Mouse (Mus musculus): ENCODE results near the gene Grb7. TPM values are rescaled to one million over a fixed set of nuclear protein-coding genes. Genes with fewer than 3 reads are reported as not detected.

Gene Grb7
- total RNA-seq (2017), result not detected in 2 replicates

DNA sequence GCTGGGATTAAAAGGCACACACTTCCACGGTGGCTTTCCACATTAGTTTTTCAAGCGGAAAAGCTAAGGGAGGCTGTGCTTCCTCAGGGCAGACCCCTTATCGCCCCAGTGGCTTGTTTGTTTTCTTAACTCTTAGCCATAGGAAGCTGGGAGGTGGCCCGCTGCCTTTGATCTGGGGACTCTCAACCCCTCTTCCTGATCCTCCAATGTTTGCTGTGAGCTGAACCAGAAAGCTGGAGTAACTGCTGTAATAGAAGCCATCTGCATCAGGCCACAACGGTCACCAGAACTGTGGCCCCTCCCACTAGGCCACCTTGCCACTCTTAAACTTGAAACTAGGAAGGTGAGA is at the start of gene Grb7:
Gene Grb7 (plus strand): TSS at position 182 of the 349 bp plus-strand sequence.
- no peak for ATAC-seq (replicated peaks; ENCODE audit: low read depth, poor library complexity, severe bottlenecking)

- no peak for ATAC-seq (replicated peaks; ENCODE audit: low read depth, poor library complexity, severe bottlenecking)
These were observed 48.2 kb upstream of the Grb7 start for GRCm38 (mm10) chr11:98397946-98398345.

- ATAC-seq (replicated peaks; ENCODE audit: low read depth, poor library complexity, severe bottlenecking), result peak; percentile 89
These were observed 46.0 kb upstream of the Grb7 start, which contains the start of gene Pgap3 for GRCm38 (mm10) chr11:98400161-98400726. Gene Pgap3 (minus strand): TSS chr11:98400490.

GRCm38 (mm10) chr11:98400816-98401215 is 45.4 kb upstream of the Grb7 start:
- ATAC-seq (replicated peaks; ENCODE audit: low read depth, poor library complexity, severe bottlenecking), result no peak

- ATAC-seq (replicated peaks; ENCODE audit: low read depth, poor library complexity, severe bottlenecking), result no peak
These were observed 39.6 kb upstream of the Grb7 start for GRCm38 (mm10) chr11:98406621-98407020.

DNA sequence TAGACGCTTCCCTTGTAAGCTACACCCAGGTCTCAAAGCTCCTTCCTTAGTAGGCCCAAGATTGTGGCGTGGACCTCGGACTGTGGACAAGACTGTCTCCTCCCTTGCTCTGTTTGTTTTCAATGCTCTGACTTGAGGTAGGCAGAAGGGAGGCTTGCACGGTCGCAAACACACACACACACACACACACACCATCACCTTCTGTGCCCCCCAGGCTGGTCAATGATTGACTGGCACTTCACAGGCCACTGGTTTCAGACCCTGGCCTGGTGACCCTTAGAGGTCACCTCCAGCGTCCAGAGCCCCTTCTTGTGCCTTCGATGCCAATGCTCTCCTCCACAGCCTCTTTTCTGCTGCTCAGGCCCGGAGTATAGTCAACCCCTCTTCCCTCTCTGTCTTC is 37.3 kb upstream of the Grb7 start:
- ATAC-seq (replicated peaks; ENCODE audit: low read depth, poor library complexity, severe bottlenecking), result no peak

DNA sequence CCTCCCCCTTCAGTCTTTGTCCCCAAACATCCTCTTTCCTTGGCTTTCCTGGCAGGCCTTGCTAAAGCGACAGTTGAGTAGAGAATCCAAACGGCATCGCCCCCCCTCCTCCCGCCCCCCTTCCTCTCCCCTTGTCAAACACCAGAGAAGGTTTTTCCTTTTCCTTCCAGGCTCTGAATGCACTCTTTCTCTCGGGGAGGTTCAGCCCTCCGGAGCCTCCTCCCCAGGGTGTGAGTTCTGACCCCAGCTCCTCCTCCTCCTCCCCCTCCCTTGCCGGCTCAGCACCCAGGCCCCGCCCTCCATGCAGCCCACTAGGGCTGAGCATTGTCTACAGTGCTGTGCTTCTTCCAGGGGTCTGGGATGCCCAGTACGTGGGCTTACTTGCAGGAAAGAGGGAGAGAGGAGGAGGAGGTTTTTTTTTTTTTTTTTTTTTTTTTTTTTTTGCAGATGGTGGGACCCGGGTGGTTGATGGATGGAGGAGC is 36.8 kb upstream of the Grb7 start:
- no peak for ATAC-seq (replicated peaks; ENCODE audit: low read depth, poor library complexity, severe bottlenecking)

DNA sequence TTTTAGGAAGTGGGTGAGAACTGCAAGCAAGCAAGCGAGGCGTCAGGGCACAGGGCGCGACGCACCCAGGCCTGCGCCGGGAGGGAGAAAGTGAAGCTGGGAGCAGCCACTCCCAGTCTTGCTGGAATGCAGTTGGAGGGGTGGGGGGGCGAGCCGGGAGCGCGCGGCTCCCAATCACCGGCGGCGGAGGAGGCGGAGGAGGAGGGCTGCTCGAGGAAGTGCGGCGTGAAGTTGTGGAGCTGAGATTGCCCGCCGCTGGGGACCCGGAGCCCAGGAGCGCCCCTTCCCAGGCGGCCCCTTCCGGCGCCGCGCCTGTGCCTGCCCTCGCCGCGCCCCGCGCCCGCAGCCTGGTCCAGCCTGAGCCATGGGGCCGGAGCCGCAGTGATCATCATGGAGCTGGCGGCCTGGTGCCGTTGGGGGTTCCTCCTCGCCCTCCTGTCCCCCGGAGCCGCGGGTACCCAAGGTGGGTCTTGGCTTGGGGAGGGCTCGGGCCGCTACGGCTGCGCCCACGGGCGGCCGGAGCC is 33.9 kb upstream of the Grb7 start, which contains the start of gene Erbb2:
Gene Erbb2 (plus strand): TSS at position 198 of the 524 bp plus-strand sequence.
- ATAC-seq (replicated peaks; ENCODE audit: low read depth, poor library complexity, severe bottlenecking), result no peak

- no peak for ATAC-seq (replicated peaks; ENCODE audit: low read depth, poor library complexity, severe bottlenecking)
These were observed 33.3 kb upstream of the Grb7 start for GRCm38 (mm10) chr11:98412797-98413301.

- ATAC-seq (replicated peaks; ENCODE audit: low read depth, poor library complexity, severe bottlenecking), result no peak
These were observed 32.5 kb upstream of the Grb7 start for GRCm38 (mm10) chr11:98413731-98414130.

- 0 out of 2 replicates have a peak, but pooled peaks have one; percentile 5 for ATAC-seq (replicated peaks; ENCODE audit: low read depth, poor library complexity, severe bottlenecking)
These were observed 32.0 kb upstream of the Grb7 start for GRCm38 (mm10) chr11:98414162-98414561.

GRCm38 (mm10) chr11:98417074-98417473 is 29.1 kb upstream of the Grb7 start:
- no peak for ATAC-seq (replicated peaks; ENCODE audit: low read depth, poor library complexity, severe bottlenecking)

GRCm38 (mm10) chr11:98418273-98418672 is 27.9 kb upstream of the Grb7 start:
- ATAC-seq (replicated peaks; ENCODE audit: low read depth, poor library complexity, severe bottlenecking), result no peak

- ATAC-seq (replicated peaks; ENCODE audit: low read depth, poor library complexity, severe bottlenecking), result no peak
These were observed 27.2 kb upstream of the Grb7 start for GRCm38 (mm10) chr11:98418939-98419547.

GRCm38 (mm10) chr11:98426592-98426991 is 19.6 kb upstream of the Grb7 start:
- no peak for ATAC-seq (replicated peaks; ENCODE audit: low read depth, poor library complexity, severe bottlenecking)

DNA sequence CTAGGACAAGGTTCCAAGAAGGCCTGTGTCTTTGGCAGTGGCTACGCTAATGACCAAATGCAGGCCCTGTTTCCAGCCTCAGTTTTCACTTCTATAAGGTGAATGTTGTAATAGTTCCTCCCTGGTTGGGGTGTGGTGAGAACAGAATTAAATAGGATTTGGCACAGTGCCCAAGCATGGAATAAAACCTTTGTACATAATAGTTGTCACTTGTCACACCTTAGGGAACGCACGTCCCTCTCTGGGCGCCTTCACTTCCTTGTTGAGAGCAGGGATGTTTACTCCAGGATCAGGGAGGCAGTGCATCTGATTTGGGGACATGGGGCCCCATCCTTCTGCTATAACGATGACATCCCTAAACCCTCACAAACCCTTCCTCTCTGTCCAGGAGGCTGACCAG is 17.8 kb upstream of the Grb7 start:
- no peak for ATAC-seq (replicated peaks; ENCODE audit: low read depth, poor library complexity, severe bottlenecking)

DNA sequence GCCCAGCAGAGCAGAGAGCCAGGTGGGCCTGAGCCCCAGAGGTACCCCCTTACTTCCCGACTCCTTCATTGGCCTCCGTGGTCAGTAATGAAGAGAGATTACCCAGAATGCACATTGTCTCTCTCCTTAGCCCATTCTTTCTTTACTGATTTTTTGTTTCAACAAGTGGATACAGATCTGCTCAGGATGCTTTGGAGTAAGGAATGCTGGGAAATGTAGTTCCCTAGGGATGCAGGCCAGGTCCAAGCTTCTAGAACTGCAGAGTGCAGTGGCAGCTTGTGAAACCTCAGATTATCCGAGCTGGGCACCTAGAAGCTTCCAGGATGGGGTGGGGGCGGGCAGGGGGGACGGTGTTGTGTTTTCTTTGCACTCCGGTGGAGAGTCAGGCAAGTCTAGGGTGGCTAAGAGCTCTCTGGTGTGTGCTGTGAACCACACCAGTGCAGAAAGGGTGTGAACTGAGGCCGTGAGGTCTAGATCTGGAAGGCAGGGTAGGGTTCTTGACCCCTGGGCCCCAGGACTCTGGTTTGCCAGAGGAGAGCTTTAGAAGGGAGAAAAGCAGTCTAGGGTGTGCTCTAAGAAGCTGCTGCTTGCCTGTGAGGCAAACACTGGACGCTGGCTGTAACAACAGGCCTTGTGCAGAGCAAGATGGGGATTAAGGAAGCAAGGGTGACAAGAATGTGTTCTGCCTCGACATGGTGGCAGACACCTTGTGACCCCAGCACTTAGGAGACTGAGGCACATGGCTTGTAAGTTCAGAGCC is 14.3 kb upstream of the Grb7 start:
- ATAC-seq (replicated peaks; ENCODE audit: low read depth, poor library complexity, severe bottlenecking), result no peak

- ATAC-seq (replicated peaks; ENCODE audit: low read depth, poor library complexity, severe bottlenecking), result no peak
These were observed 10.5 kb upstream of the Grb7 start for GRCm38 (mm10) chr11:98435723-98436122.

- no peak for ATAC-seq (replicated peaks; ENCODE audit: low read depth, poor library complexity, severe bottlenecking)
These were observed 8.8 kb upstream of the Grb7 start for GRCm38 (mm10) chr11:98437441-98437840.

- peak; percentile 92 for ATAC-seq (replicated peaks; ENCODE audit: low read depth, poor library complexity, severe bottlenecking)
These were observed 7.6 kb upstream of the Grb7 start, which contains the start of gene Mien1 for GRCm38 (mm10) chr11:98438331-98439158. Gene Mien1 (minus strand): TSS chr11:98438991.
